Comparison of ENCODE assay signal across 9 mouse cellular contexts in the genomic region with DNA sequence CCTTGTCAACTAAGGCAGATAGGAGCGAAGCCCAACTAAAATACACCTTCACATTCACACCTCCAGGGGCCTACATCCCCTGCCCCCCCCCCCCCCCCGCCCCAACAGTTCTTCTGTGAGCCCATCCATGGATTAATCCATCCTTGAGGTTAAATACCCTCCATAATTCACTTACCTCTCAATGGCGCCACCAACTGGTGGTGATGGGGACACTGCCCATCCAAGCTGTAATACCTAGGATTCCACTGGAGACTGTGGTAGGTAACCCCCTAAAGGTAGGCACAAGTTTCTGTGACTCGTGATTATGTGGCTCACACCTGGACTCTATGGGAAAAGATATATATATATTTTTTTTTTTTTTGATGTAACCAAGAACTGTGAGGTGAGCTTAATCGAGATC.
DNase-seq lines count a peak whose midpoint lies in the region; ATAC-seq and TF ChIP-seq lines count a peak whose summit lies in the region.
"Had no signal": no experiment of that assay in that cellular context is flagged by ENCODE, and none has a peak within 500 bp of the region (broad histone marks: within the 10 kb centered on the region; RNA-seq: fewer than 3 reads in every experiment).

No protein-coding gene starts in this region.

- H3K27ac ChIP-seq in liver, adult 2 months (replicated peaks; ENCODE audit: insufficient read depth, low read depth, low read length): no peak overlapping the region
- no peak overlapping the region for H3K27ac ChIP-seq in liver, embryonic 12.5 days
- H3K27ac ChIP-seq in cerebellum, adult 2 months (ENCODE audit: insufficient read depth, low read length): no peak overlapping the region

- no peak overlapping the region for H3K9ac ChIP-seq in liver, adult 2 months (ENCODE audit: low read depth, low read length)
- H3K9ac ChIP-seq in liver, embryonic 12.5 days: no peak overlapping the region

- H3K9me3 ChIP-seq in liver, embryonic 12.5 days (replicated peaks): no peaks in the 10 kb centered on the region

- no peak overlapping the region for H3K4me3 ChIP-seq in liver, adult 2 months (ENCODE audit: insufficient read depth, low read depth, low read length)
- no peak overlapping the region for H3K4me3 ChIP-seq in liver, embryonic 12.5 days
- H3K4me3 ChIP-seq in cerebellum, adult 2 months (replicated peaks; ENCODE audit: insufficient read depth, low read depth, low read length): no peak overlapping the region
- H3K4me3 ChIP-seq: erythroblast, embryonic 14.5 days had no signal

- WGBS in liver, adult 2 months: 33% methylated on average over 5 of the region's 5 CpGs
- WGBS in liver, embryonic 12.5 days (ENCODE audit: insufficient replicate concordance): 37% methylated on average over 4 of the region's 5 CpGs
- WGBS in cerebellum, adult 2 months: 60% methylated on average over 5 of the region's 5 CpGs

- no peaks in the 10 kb centered on the region for H3K27me3 ChIP-seq in liver, adult 2 months (ENCODE audit: control insufficient read depth, insufficient read depth, low read length)
- H3K27me3 ChIP-seq in liver, embryonic 12.5 days (replicated peaks): no peaks in the 10 kb centered on the region
- no peaks in the 10 kb centered on the region; the same call in 1 of the 2 replicates for H3K27me3 ChIP-seq in cerebellum, adult 2 months (ENCODE audit: control insufficient read depth, insufficient read depth, low read length)

- intact Hi-C loops in heart, postnatal 36 days (cut with DNase I): loop anchor here (1.0 to 10.0 kb wide), 5 partner anchors 81 to 418 kb away; no protein-coding TSS in a partner anchor

- no peaks in the 10 kb centered on the region for H3K79me2 ChIP-seq in liver, adult 2 months (ENCODE audit: control insufficient read depth, insufficient read depth, low read length)

- no peak overlapping the region for H3K4me2 ChIP-seq in liver, embryonic 12.5 days

- no peak for ATAC-seq in cerebellum, adult (ENCODE audit: insufficient number of reproducible peaks, low FRiP score, low TSS enrichment)
- ATAC-seq in liver, embryonic 12.5 days: no peak

- H3K4me1 ChIP-seq in liver, adult 2 months (ENCODE audit: control insufficient read depth, insufficient read depth, low read length): no peaks in the 10 kb centered on the region
- peaks cover 8% of the 10 kb centered on the region; the same call in 1 of the 2 replicates for H3K4me1 ChIP-seq in liver, embryonic 12.5 days
- H3K4me1 ChIP-seq in cerebellum, adult 2 months (ENCODE audit: control insufficient read depth, insufficient read depth, low read length): no peaks in the 10 kb centered on the region

- H3K36me3 ChIP-seq in liver, adult 2 months (ENCODE audit: control insufficient read depth, insufficient read depth, low read length): no peaks in the 10 kb centered on the region
- H3K36me3 ChIP-seq in liver, embryonic 12.5 days: no peaks in the 10 kb centered on the region

- peak; percentile 29; the same call in 1 of the 2 replicates for TF ChIP-seq CTCF in liver, adult 2 months (IDR thresholded peaks at IDR 0.05; ENCODE audit: low read depth, low read length)
- TF ChIP-seq CTCF in cerebellum, adult 2 months (IDR thresholded peaks at IDR 0.05; ENCODE audit: borderline replicate concordance, insufficient read depth, low read depth, low read length): peak; percentile 61

- TF ChIP-seq POLR2A in liver, adult 2 months (IDR thresholded peaks at IDR 0.05; ENCODE audit: extremely low read depth, insufficient read depth, low read length): no peak
- no peak for TF ChIP-seq POLR2A in cerebellum, adult 2 months (IDR thresholded peaks at IDR 0.05; ENCODE audit: borderline replicate concordance, insufficient read depth, low read length)

- peak; percentile 48 to 51 for DNase-seq in cerebellum, adult 18-20 months
- no peak for DNase-seq in liver, adult 2 months (ENCODE audit: extremely low read depth, low read depth, low spot score)
- peak in 1 of 2 experiments; percentile 40 for DNase-seq in cerebellum, adult 2 months
- DNase-seq in heart, postnatal 36 days: peak; percentile 30 to 61
- peak; percentile 39 for DNase-seq in ovary, postnatal 14 days (ENCODE audit: low spot score)
- no peak for DNase-seq in adipocyte (ENCODE audit: low spot score)

Comparison
In these comparisons a context has a peak if more than half of its experiments do, and no peak if none do; other contexts are left out.
1. DNase-seq: peak in cerebellum, adult 18-20 months (2 of 2), heart, postnatal 36 days (2 of 2) and ovary, postnatal 14 days (single experiment); none in liver, adult 2 months (single experiment) and adipocyte (single experiment).